Mouse (Mus musculus): ENCODE measurements around the gene Ubl7. TPM values are rescaled to one million over a fixed set of nuclear protein-coding genes. Genes with fewer than 3 reads are reported as not detected.

Gene Ubl7
- polyA plus RNA-seq, 1 experiment from 2014 or later, result 144 TPM

GRCm38 (mm10) chr9:57956196-57956837, 45.5 kb downstream of the Ubl7 start:
- WGBS, result 89% methylated on average over 9 of the region's 9 CpGs
- Histone ChIP-seq H3K4me1 (ENCODE audit: control insufficient read depth, insufficient read depth, low read length) (no peaks in the 10 kb centered on the region), H3K9ac (ENCODE audit: low read length) (no peak overlapping the region), H3K4me3 (ENCODE audit: low read depth, low read length) (no peak overlapping the region), H3K27me3 (replicated peaks; ENCODE audit: control insufficient read depth, insufficient read depth, low read length) (no peaks in the 10 kb centered on the region), H3K9me3 (replicated peaks; ENCODE audit: control insufficient read depth, low read length) (no peaks in the 10 kb centered on the region), H3K27ac (ENCODE audit: low read depth, low read length) (no peak overlapping the region), H3K4me2 (ENCODE audit: low read length) (no peak overlapping the region), H3K36me3 (ENCODE audit: control insufficient read depth, insufficient read depth, low read length) (peaks cover 54% of the 10 kb centered on the region)
- no peak for DNase-seq (ENCODE audit: low spot score)
- no peak for ATAC-seq

GRCm38 (mm10) chr9:57956838-57957236, 46.1 kb downstream of the Ubl7 start:
- H3K4me3 ChIP-seq (ENCODE audit: low read depth, low read length), result no peak overlapping the region
- H3K27ac ChIP-seq (ENCODE audit: low read depth, low read length), result no peak overlapping the region
- WGBS, result 89% methylated on average over 5 of the region's 5 CpGs
- no peaks in the 10 kb centered on the region for H3K4me1 ChIP-seq (ENCODE audit: control insufficient read depth, insufficient read depth, low read length)
- no peak for DNase-seq (ENCODE audit: low spot score)
- no peaks in the 10 kb centered on the region for H3K9me3 ChIP-seq (replicated peaks; ENCODE audit: control insufficient read depth, low read length)
- H3K27me3 ChIP-seq (replicated peaks; ENCODE audit: control insufficient read depth, insufficient read depth, low read length), result no peaks in the 10 kb centered on the region
- H3K4me2 ChIP-seq (ENCODE audit: low read length), result no peak overlapping the region
- no peak for ATAC-seq
- H3K36me3 ChIP-seq (ENCODE audit: control insufficient read depth, insufficient read depth, low read length), result peaks cover 59% of the 10 kb centered on the region
- no peak overlapping the region for H3K9ac ChIP-seq (ENCODE audit: low read length)

GRCm38 (mm10) chr9:57958615-57959014, 47.8 kb downstream of the Ubl7 start:
- H3K27ac ChIP-seq (ENCODE audit: low read depth, low read length), result no peak overlapping the region
- DNase-seq (ENCODE audit: low spot score) (no peak), ATAC-seq (no peak)
- H3K9me3 ChIP-seq (replicated peaks; ENCODE audit: control insufficient read depth, low read length), result no peaks in the 10 kb centered on the region
- H3K36me3 ChIP-seq (ENCODE audit: control insufficient read depth, insufficient read depth, low read length), result peaks cover 62% of the 10 kb centered on the region
- H3K9ac ChIP-seq (ENCODE audit: low read length), result no peak overlapping the region
- H3K27me3 ChIP-seq (replicated peaks; ENCODE audit: control insufficient read depth, insufficient read depth, low read length), result no peaks in the 10 kb centered on the region
- H3K4me2 ChIP-seq (ENCODE audit: low read length), result no peak overlapping the region
- H3K4me3 ChIP-seq (ENCODE audit: low read depth, low read length), result no peak overlapping the region
- H3K4me1 ChIP-seq (ENCODE audit: control insufficient read depth, insufficient read depth, low read length), result no peaks in the 10 kb centered on the region
- 79% methylated on average over 1 of the region's 1 CpGs for WGBS

- ATAC-seq (no peak), DNase-seq (ENCODE audit: low spot score) (no peak)
- no peak overlapping the region for H3K4me2 ChIP-seq (ENCODE audit: low read length)
- no peaks in the 10 kb centered on the region for H3K9me3 ChIP-seq (replicated peaks; ENCODE audit: control insufficient read depth, low read length)
- no peaks in the 10 kb centered on the region for H3K4me1 ChIP-seq (ENCODE audit: control insufficient read depth, insufficient read depth, low read length)
- 83% methylated on average over 10 of the region's 10 CpGs for WGBS
- H3K27ac ChIP-seq (ENCODE audit: low read depth, low read length), result no peak overlapping the region
- no peak overlapping the region for H3K4me3 ChIP-seq (ENCODE audit: low read depth, low read length)
- H3K9ac ChIP-seq (ENCODE audit: low read length), result no peak overlapping the region
- H3K27me3 ChIP-seq (replicated peaks; ENCODE audit: control insufficient read depth, insufficient read depth, low read length), result no peaks in the 10 kb centered on the region
- peaks cover 62% of the 10 kb centered on the region for H3K36me3 ChIP-seq (ENCODE audit: control insufficient read depth, insufficient read depth, low read length)
These were observed 48.6 kb downstream of the Ubl7 start for GRCm38 (mm10) chr9:57959399-57959798.

- H3K36me3 ChIP-seq (ENCODE audit: control insufficient read depth, insufficient read depth, low read length), result peaks cover 61% of the 10 kb centered on the region
- H3K9me3 ChIP-seq (replicated peaks; ENCODE audit: control insufficient read depth, low read length), result no peaks in the 10 kb centered on the region
- H3K27me3 ChIP-seq (replicated peaks; ENCODE audit: control insufficient read depth, insufficient read depth, low read length), result no peaks in the 10 kb centered on the region
- no peak overlapping the region for H3K4me2 ChIP-seq (ENCODE audit: low read length)
- no peak overlapping the region for H3K27ac ChIP-seq (ENCODE audit: low read depth, low read length)
- no peak for ATAC-seq
- no peak overlapping the region for H3K9ac ChIP-seq (ENCODE audit: low read length)
- H3K4me3 ChIP-seq (ENCODE audit: low read depth, low read length), result no peak overlapping the region
- H3K4me1 ChIP-seq (ENCODE audit: control insufficient read depth, insufficient read depth, low read length), result no peaks in the 10 kb centered on the region
- DNase-seq (ENCODE audit: low spot score), result no peak
- 90% methylated on average over 17 of the region's 17 CpGs for WGBS
These were observed 49.4 kb downstream of the Ubl7 start for GRCm38 (mm10) chr9:57959886-57960866.

GRCm38 (mm10) chr9:57961226-57961625, 50.4 kb downstream of the Ubl7 start:
- Histone ChIP-seq H3K36me3 (ENCODE audit: control insufficient read depth, insufficient read depth, low read length) (peaks cover 51% of the 10 kb centered on the region), H3K4me3 (ENCODE audit: low read depth, low read length) (no peak overlapping the region), H3K27ac (ENCODE audit: low read depth, low read length) (no peak overlapping the region), H3K4me2 (ENCODE audit: low read length) (no peak overlapping the region), H3K27me3 (replicated peaks; ENCODE audit: control insufficient read depth, insufficient read depth, low read length) (no peaks in the 10 kb centered on the region), H3K9me3 (replicated peaks; ENCODE audit: control insufficient read depth, low read length) (no peaks in the 10 kb centered on the region), H3K9ac (ENCODE audit: low read length) (no peak overlapping the region), H3K4me1 (ENCODE audit: control insufficient read depth, insufficient read depth, low read length) (no peaks in the 10 kb centered on the region)
- 89% methylated on average over 15 of the region's 15 CpGs for WGBS
- ATAC-seq (no peak), DNase-seq (ENCODE audit: low spot score) (no peak)

GRCm38 (mm10) chr9:57961863-57962778, 51.3 kb downstream of the Ubl7 start:
- Histone ChIP-seq H3K4me1 (ENCODE audit: control insufficient read depth, insufficient read depth, low read length) (no peaks in the 10 kb centered on the region), H3K27ac (ENCODE audit: low read depth, low read length) (no peak overlapping the region), H3K4me2 (ENCODE audit: low read length) (no peak overlapping the region), H3K9me3 (replicated peaks; ENCODE audit: control insufficient read depth, low read length) (no peaks in the 10 kb centered on the region), H3K9ac (ENCODE audit: low read length) (no peak overlapping the region), H3K4me3 (ENCODE audit: low read depth, low read length) (no peak overlapping the region), H3K36me3 (ENCODE audit: control insufficient read depth, insufficient read depth, low read length) (peaks cover 42% of the 10 kb centered on the region), H3K27me3 (replicated peaks; ENCODE audit: control insufficient read depth, insufficient read depth, low read length) (no peaks in the 10 kb centered on the region)
- 76% methylated on average over 17 of the region's 17 CpGs for WGBS
- ATAC-seq (no peak), DNase-seq (ENCODE audit: low spot score) (no peak)

GRCm38 (mm10) chr9:57963249-57963997, 52.6 kb downstream of the Ubl7 start:
- WGBS, result 94% methylated on average over 4 of the region's 4 CpGs
- Histone ChIP-seq H3K4me2 (ENCODE audit: low read length) (no peak overlapping the region), H3K4me1 (ENCODE audit: control insufficient read depth, insufficient read depth, low read length) (no peaks in the 10 kb centered on the region), H3K9ac (ENCODE audit: low read length) (no peak overlapping the region), H3K9me3 (replicated peaks; ENCODE audit: control insufficient read depth, low read length) (no peaks in the 10 kb centered on the region), H3K27ac (ENCODE audit: low read depth, low read length) (no peak overlapping the region), H3K27me3 (replicated peaks; ENCODE audit: control insufficient read depth, insufficient read depth, low read length) (no peaks in the 10 kb centered on the region), H3K36me3 (ENCODE audit: control insufficient read depth, insufficient read depth, low read length) (peaks cover 29% of the 10 kb centered on the region), H3K4me3 (ENCODE audit: low read depth, low read length) (no peak overlapping the region)
- DNase-seq (ENCODE audit: low spot score) (no peak), ATAC-seq (no peak)

All from forebrain, embryonic 14.5 days (tissue).